ENCODE assay signal across 9 mouse cellular contexts in the genomic region with DNA sequence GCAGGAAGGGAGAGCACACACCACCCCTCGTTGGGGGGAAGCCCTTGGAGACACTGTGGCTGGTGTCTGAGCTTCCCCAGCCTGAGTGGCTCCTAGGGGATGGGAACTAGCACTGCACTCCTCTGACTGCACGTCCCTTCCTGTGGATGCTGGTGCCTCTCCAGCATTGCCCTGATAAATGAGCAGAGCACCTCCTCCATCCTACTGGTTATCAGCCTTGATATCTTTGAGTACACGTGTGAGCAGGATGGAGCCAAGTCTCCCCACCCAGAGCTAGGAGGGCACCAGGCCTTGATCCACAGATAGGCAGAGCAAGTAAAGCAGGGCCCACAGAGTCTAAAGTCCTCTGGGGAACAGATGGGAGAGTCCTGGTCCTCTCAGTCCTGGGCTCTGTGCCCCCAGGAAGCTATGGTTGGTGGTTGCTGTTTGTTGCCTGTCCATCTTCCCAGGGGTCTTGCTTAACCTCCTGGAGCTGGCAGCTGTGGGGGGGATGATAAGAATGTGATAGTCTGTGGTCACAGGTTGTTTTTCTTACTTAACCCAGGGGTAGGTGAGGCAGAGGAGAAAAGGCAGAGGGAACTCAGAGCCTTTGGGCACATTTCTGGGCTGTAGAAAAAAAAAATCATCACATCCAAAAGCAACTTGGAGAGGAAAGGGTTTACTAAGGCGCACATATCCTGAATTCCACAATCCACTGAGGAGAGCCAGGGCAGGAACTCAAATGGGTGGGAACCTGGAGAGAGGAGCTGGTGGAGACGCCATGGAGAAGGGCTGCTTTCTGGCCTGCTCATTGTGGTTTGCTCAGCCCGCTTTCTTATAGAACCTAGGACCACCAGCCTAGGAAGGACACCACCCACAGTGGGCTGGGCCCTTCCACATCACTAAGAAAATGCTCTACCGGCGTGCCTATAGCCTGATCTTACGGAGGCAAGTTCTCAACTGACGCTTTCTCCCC. TPM values are rescaled to one million over a fixed set of nuclear protein-coding genes. Genes with fewer than 3 reads are reported as not detected.
DNase-seq lines count a peak whose midpoint lies in the region; ATAC-seq and TF ChIP-seq lines count a peak whose summit lies in the region.
"Had no signal": no experiment of that assay in that cellular context is flagged by ENCODE, and none has a peak within 500 bp of the region (broad histone marks: within the 10 kb centered on the region; RNA-seq: fewer than 3 reads in every experiment).

No protein-coding gene starts in this region.

- TF ChIP-seq POLR2A in small intestine, adult 2 months (IDR thresholded peaks at IDR 0.05; ENCODE audit: low read depth, low read length), result no peak

- no peak overlapping the region for H3K4me3 ChIP-seq in liver, embryonic 11.5 days (ENCODE audit: low read depth, low read length)
- no peak overlapping the region for H3K4me3 ChIP-seq in small intestine, adult 2 months (ENCODE audit: low read depth, low read length)
- H3K4me3 ChIP-seq in midbrain, embryonic 10.5 days, result no peak overlapping the region
- H3K4me3 ChIP-seq: limb, embryonic 13.5 days had no signal

- H3K27me3 ChIP-seq in liver, embryonic 11.5 days (replicated peaks; ENCODE audit: control insufficient read depth, insufficient read depth, low read length), result no peaks in the 10 kb centered on the region
- no peaks in the 10 kb centered on the region for H3K27me3 ChIP-seq in small intestine, adult 2 months (ENCODE audit: control insufficient read depth, insufficient read depth, low read length)
- peaks cover 11% of the 10 kb centered on the region; the same call in 1 of the 2 replicates for H3K27me3 ChIP-seq in midbrain, embryonic 10.5 days (ENCODE audit: low read depth, poor library complexity, severe bottlenecking)
- H3K27me3 ChIP-seq: limb, embryonic 13.5 days had no signal

- peak; percentile 85 for ATAC-seq in liver, embryonic 11.5 days (replicated peaks; ENCODE audit: low FRiP score)

- WGBS in liver, embryonic 11.5 days, result 57% methylated on average over 10 of the region's 10 CpGs
- 60% methylated on average over 10 of the region's 10 CpGs for WGBS in small intestine, adult 2 months
- WGBS in midbrain, embryonic 10.5 days, result 80% methylated on average over 10 of the region's 10 CpGs

- H3K4me2 ChIP-seq in liver, embryonic 11.5 days, result peak overlapping the region; percentile 51
- H3K4me2 ChIP-seq: limb, embryonic 13.5 days had no signal

- H3K36me3 ChIP-seq in liver, embryonic 11.5 days (ENCODE audit: control insufficient read depth, insufficient read depth, low read length), result no peaks in the 10 kb centered on the region
- no peaks in the 10 kb centered on the region for H3K36me3 ChIP-seq in small intestine, adult 2 months (ENCODE audit: control insufficient read depth, insufficient read depth, low read length)
- no peaks in the 10 kb centered on the region for H3K36me3 ChIP-seq in midbrain, embryonic 10.5 days
- H3K36me3 ChIP-seq: limb, embryonic 13.5 days had no signal

- H3K4me1 ChIP-seq in liver, embryonic 11.5 days (replicated peaks; ENCODE audit: control insufficient read depth, insufficient read depth, low read length), result peaks cover 46% of the 10 kb centered on the region
- peaks cover 21% of the 10 kb centered on the region for H3K4me1 ChIP-seq in small intestine, adult 2 months (ENCODE audit: control insufficient read depth, insufficient read depth, insufficient read length, low read length)
- H3K4me1 ChIP-seq in midbrain, embryonic 10.5 days, result peaks cover 23% of the 10 kb centered on the region; the same call in 1 of the 2 replicates

- no peaks in the 10 kb centered on the region for H3K9me3 ChIP-seq in liver, embryonic 11.5 days (ENCODE audit: control insufficient read depth, low read length)
- no peaks in the 10 kb centered on the region for H3K9me3 ChIP-seq in midbrain, embryonic 10.5 days (replicated peaks)
- H3K9me3 ChIP-seq: limb, embryonic 13.5 days had no signal

- peak; percentile 59 for DNase-seq in kidney, adult 11 months
- no peak for DNase-seq in kidney, adult 18-20 months
- DNase-seq in heart, adult 9 months (ENCODE audit: low spot score in 2 of 2), result peak; percentile 71 to 76
- no peak for DNase-seq in liver, embryonic 11.5 days (ENCODE audit: low spot score)
- DNase-seq in right cerebral cortex, postnatal 25 days, result no peak
- no peak for DNase-seq in midbrain, embryonic 10.5 days (ENCODE audit: low spot score)
- DNase-seq in cerebellum, adult 11 months, result no peak

- H3K27ac ChIP-seq in liver, embryonic 11.5 days (ENCODE audit: low read depth, low read length), result peak overlapping the region; percentile 88
- H3K27ac ChIP-seq in small intestine, adult 2 months (ENCODE audit: insufficient read depth, low read depth, low read length), result 0 out of 2 replicates have a peak overlapping the region, but pooled peaks have one; percentile 25
- H3K27ac ChIP-seq in midbrain, embryonic 10.5 days (replicated peaks), result no peak overlapping the region
- H3K27ac ChIP-seq: limb, embryonic 13.5 days had no signal

- TF ChIP-seq CTCF in small intestine, adult 2 months (IDR thresholded peaks at IDR 0.05; ENCODE audit: extremely low read depth, insufficient read length, insufficient replicate concordance, low read depth, low read length), result no peak

- H3K9ac ChIP-seq in liver, embryonic 11.5 days (ENCODE audit: low read depth, low read length), result peak overlapping the region; percentile 44
- H3K9ac ChIP-seq: limb, embryonic 13.5 days had no signal

RNA-seq across cellular contexts. Expression of a gene that starts 34.6 kb away (rescaled TPM):
- polyA plus RNA-seq in liver, embryonic 11.5 days (2014; fragmentation: Nextera tagmentation; extraction: Ambion mirVana), result 17.3 and 22.2 TPM in 2 replicates
- polyA plus RNA-seq in small intestine, adult 2 months (2012; rRNA removed), result 25.4 and 29.5 TPM in 2 replicates
- polyA plus RNA-seq in midbrain, embryonic 10.5 days (2016; fragmentation: Nextera tagmentation; extraction: Ambion mirVana), result 3.9 and 4.1 TPM in 2 replicates

Comparison
In these comparisons a context has a peak if more than half of its experiments do, and no peak if none do; other contexts are left out.
1. DNase-seq: peak in kidney, adult 11 months (single experiment) and heart, adult 9 months (2 of 2); none in kidney, adult 18-20 months (single experiment), liver, embryonic 11.5 days (single experiment), right cerebral cortex, postnatal 25 days (single experiment), midbrain, embryonic 10.5 days (single experiment) and cerebellum, adult 11 months (single experiment).